Mouse (Mus musculus) A20 (cell line): ENCODE measurements around the gene Pus1.
A peak's percentile ranks its signal among the peaks of the same experiment; 100 is the strongest.
"Not testable (repeated sequence)": the region's sequence is repeated elsewhere in the genome, so short reads cannot be mapped to it uniquely, and the experiment has no call there.

ENCODE experiments used
- DNase-seq: peaks from one replicate; pipeline ENCODE4 v3.0.0-alpha.2; 2011; ENCODE audit warnings: low read depth, low spot score

Gene Pus1

DNA sequence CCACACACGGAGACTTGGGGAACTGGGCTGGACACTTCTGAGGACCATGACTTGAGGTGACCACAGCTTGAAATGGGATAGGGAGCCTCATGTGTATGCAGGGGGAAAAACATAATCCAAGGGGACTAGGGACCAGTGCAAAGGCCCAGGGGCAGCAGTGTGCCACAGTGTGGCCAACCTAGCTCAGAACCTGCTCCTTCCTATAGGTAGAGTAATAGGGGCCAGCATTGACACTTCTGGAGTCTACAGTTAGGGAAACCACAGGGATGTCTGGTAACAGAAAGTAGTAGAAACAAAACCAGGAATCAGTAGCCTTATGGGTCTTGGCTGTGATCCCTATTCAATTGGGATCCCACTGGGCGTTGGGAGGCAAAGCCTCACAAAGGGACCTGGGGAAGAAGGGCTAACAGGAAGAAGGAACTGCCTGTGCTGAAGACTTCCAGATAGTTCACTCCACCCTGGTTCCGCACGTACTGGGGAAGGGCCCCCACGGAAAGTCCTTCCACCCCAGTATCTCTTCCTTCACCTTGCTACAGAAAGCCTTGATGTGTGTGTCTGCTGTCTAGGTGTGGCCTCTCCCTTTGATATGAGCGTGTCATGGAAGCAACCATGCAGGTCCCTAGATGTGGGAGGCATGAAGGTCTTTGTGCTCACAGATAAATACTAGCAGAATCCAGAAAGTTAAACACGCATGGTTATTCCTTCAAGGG, 1.2 kb upstream of the Pus1 start:
- DNase-seq = no peak

DNA sequence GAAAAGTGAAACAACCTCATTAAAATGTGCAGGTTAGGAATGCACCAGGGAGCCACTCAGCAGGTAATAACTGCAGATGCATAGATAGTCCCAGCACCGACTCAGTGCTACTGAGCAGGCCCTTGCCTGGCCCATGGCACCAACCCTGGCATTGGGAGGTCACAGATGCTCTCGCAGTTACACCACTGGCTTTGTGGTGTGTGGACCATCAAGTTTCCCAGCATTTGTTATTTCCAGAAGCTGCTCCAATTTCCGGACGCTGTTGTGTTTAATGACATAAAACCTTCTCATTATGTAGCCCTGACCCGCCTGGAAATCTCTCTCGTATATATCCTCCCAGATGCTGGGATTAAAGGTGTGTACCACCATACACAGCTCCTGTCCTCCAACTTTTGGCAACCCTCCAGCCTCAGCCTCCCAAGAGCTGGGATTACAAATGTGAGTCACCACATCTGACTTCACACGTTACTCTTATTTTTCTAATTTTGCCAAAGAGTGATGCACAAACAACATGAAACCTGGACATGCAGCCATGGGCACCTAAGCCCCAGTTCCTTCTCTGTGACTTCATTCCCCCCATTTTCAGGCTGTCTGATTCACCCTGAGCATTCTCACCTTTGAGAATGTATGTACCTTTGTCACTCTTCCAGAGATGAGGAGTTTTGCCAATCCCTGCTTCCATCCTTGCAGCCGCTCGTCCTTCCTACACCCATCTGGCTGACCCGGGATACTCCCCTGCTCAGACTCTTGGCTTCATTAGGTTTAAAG, 486 bp upstream of the Pus1 start:
- DNase-seq = no peak

DNA sequence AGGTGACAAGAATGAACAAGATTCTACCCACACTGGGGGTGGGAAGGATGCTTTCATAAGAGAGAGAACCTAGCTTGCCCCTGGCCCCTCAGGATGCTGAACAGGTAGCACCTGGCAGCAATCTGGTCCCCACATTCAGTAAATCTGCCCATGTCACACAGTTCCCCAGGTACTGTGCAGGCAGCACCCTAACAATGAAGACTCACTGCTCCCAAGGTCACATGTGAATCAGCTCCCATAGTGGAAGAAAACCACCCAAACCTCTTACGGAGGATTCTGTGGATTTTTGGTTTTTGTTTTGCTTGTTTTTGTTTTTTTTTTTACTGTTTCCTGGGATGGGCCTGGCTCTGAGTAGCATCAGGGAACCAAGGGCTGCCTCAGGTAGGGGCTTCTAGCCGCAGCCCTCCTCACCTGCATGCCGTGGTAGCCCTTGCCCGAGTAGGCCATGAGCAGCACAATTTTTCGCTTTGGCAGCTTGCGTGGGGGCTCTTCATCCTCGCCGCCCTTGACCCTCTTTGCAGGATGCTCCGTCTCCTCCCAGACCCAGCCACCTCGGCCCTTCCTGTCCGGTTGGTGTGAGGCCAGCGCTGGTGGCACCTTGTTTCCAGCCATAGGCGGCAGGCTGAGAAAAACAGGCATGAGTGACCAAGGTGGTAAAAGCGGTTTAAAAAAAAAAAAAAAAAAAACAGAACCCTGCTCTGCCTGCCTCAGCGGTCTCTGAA, 1.0 kb downstream of the Pus1 start:
- DNase-seq = no peak

GRCm38 (mm10) chr5:110778263-110778662, 2.2 kb downstream of the Pus1 start:
- no peak for DNase-seq

DNA sequence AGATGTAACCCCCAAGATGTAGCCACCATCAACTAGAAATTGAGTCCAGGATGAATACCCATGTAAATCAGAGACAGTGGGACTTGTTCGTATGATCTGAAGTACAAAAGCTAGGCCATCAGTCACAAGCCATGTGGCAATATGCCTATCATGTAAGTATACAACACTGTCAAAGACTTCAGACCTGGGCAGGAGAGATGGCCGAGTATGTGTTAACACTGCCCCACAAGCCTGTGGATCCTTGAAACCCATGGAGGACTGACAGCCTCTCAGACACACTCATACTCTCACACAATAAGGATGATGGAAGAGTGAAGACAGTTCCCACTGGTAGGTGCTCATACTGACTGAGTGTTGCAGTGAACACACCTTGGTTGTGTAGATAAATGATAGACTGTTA, 4.3 kb downstream of the Pus1 start:
- no peak for DNase-seq

DNA sequence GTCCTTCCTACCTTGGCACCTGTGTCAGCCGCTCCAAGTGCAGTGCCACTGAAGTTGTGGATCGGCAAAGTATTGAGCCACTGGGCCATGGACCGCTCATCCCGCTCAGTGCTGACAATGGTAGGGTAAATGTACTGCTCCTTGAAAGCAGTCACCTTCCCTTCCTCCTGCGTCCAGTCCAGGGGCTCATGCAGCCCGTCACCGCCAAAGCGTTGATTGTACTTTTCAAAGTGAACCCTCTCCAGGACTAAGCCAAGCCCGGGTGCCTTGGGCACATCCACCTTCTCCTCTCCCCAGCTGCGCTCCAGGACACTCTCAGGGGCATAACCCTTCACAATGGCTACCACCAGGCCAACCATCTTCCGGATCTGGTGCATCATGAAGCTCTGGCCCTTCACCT, 5.9 kb downstream of the Pus1 start:
- DNase-seq = no peak

DNA sequence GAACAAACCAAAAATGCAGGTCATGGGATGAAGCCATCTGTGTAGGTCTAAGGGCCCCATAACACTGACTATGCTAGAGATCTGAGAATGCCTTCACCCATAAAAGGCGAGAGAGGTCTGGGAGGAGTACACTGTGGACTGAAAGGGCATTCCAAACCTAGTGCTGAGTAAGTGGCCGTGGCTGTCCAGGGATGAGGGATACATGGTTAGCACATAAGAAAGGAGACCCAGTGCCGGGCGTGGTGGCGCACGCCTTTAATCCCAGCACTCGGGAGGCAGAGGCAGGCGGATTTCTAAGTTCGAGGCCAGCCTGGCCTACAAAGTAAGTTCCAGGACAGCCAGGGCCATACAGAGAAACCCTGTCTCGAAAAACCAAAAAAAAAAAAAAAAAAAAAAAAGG, 7.5 kb downstream of the Pus1 start:
- DNase-seq = not testable (repeated sequence)

- peak; percentile 100 for DNase-seq
Observed at GRCm38 (mm10) chr5:110770448-110771158, 9.9 kb downstream of the Pus1 start, which contains the start of gene Ep400. Gene Ep400 (minus strand): TSS chr5:110770717.

- no peak for DNase-seq
Observed at GRCm38 (mm10) chr5:110770031-110770445, 10.4 kb downstream of the Pus1 start.

- DNase-seq = no peak
Observed at GRCm38 (mm10) chr5:110769272-110769671, 11.2 kb downstream of the Pus1 start.

DNA sequence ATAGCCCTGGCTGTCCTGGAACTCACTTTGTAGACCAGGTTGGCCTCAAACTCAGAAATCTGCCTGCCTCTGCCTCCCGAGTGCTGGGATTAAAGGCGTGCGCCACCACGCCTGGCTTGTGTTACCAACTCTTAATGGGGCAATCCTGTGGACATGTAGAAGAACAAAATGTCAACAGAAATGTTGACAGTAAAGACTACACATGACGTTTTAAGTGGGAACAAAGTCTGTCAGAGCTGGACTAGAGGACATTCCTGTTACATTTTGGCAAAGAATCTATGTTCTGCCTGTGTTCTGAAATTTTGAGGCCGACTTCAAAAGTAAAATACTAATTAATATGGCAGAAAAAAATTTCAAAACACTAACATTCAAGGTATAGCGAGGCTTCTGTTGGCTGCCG, 16.6 kb downstream of the Pus1 start:
- no peak for DNase-seq

GRCm38 (mm10) chr5:110745021-110745420, 35.4 kb downstream of the Pus1 start:
- no peak for DNase-seq

DNA sequence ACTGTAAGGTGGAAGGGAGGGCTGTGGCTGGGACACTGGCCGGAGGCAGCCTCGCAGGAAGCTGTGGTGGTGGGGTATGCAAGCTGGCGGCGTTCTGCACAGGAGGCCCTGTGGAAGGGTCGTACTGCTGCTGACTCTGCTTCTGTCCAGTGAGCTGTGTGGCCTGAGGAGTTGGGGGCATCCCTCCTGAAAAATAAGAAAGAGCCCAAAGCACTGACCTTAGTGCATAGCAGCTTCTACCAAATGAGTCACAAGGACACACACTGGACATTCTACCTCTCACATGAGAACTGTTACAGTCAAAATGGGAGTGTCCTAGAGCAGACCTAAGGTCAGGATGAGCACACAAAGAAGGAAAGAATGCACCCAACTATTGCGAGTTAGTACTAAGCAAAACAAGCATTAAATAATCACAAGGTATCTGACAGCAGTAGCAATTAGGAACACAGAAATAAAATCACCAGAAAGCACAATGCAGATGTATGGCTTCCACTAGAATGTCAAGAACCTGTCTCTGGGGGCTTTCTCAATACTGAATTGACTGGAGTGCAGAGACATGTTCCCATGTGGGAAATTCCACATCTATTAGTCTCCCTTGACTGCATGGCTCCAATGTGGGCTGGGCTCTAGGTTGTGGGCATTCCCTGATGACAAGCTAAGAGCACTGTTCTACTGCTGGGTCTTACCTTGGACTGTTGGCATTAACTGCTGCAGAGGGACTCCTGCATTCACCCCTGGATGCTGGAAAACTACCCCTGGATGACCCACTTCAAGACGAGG, 40.8 kb downstream of the Pus1 start:
- DNase-seq = no peak

GRCm38 (mm10) chr5:110735606-110736005, 44.9 kb downstream of the Pus1 start:
- DNase-seq = no peak

DNA sequence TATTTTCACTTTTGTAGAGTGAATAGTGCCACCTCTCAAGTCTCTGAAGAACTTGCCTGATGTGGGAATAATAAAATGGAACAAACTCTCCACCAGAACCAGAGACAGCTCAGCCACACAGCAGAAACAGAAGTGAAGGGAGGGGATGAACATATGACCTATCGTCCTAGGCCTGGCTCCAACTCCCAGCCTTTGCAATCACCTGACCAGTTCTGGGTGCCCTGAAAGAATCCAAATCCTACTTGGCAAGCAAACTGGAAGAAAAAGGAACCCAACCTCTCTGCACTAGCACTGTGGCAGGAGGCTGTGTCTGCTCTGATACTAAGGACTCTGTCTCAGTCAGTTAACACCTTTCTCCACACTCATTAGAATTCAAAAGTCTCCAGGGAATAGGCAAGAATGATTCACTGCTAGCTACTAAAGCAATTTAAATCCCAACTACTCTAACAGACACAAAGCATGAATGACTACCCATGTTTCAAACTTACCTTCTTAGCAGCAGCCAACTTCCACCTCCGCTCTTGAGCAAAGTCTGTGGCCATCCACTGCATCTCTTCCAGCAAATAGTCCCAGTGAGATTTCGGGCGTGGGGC, 47.1 kb downstream of the Pus1 start:
- DNase-seq = no peak

- DNase-seq = no peak
Observed at GRCm38 (mm10) chr5:110731227-110731626, 49.2 kb downstream of the Pus1 start.

- DNase-seq = no peak
Observed at GRCm38 (mm10) chr5:110727850-110728249, 52.6 kb downstream of the Pus1 start.
